Mouse (Mus musculus) left cerebral cortex, adult 9 months (tissue): ENCODE measurements at regions not wholly inside any gene's neighbourhood (a gene's known extent, or its start where the extent isn't known, plus 50 kb on each side); places are given as distances from the start of the nearest gene placed in this dataset.

Source experiments
- DNase-seq, 2 experiments: peaks; one replicate each; pipeline ENCODE4 v3.0.0; 2022; ENCODE audit warnings: low spot score in 2 of 2

DNA sequence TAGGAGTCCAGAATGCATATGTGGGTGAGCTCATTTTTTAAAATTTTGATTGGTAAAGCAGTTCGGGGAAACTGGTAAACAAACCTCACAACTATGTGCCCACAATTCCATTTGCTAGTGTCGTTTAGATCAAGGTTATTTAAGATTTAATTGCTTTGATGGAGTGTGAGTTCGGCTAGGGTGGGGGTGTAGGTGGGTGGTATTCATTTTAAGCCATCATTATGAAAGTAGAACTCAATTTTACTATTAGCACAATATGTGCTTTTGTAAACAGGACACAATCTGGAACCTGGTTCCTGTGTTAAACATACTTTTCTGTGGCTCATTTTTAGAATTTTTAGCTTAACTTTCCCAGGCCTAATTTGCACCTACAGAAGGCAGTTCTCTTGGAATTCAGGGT lies 86.5 kb downstream of the Kcna4 start:
- peak in 1 of 2 experiments; percentile 21 for DNase-seq

DNA sequence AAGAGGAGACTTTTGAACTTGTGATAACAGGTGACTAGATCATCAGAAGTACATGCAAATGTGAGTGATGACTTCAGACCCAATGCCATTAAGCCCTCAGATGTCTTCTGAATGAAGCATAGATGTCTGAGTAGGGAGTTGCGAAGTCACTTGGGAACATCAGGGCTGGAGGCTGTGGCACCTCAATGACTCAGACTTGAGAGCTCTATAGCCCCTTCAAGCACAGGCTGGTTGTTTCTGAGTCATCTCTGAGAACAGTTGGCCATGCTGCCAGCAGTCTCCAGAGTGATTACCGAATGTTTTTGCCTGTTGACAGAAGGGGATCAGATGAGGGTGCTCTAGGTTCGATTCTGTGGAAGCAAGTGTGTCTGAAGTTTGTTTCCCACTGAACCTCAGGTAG lies 102.4 kb downstream of the Kcna4 start:
- DNase-seq = peak in 1 of 2 experiments; percentile 23

DNA sequence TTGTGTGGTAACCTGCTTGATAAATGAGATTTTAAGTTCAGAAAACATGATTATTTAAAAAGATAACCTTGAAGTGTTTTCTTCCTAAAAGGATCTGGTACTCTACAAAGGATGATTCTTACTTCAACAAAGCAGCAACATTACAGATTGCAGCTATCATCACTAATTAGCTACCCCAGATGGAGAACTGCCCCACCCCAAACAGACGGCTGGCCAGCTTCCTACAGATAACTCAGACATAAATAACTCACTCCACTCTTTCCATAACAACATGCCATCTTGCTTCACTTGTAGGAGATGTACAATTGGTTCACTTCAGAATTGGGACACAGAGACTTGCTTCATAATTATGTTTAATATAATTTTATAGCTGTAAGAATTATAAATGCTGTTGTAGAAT lies 110.0 kb downstream of the Kcna4 start:
- peak in 1 of 2 experiments; percentile 50 for DNase-seq
